ENCODE assay signal across 28 mouse cellular contexts in the genomic region with DNA sequence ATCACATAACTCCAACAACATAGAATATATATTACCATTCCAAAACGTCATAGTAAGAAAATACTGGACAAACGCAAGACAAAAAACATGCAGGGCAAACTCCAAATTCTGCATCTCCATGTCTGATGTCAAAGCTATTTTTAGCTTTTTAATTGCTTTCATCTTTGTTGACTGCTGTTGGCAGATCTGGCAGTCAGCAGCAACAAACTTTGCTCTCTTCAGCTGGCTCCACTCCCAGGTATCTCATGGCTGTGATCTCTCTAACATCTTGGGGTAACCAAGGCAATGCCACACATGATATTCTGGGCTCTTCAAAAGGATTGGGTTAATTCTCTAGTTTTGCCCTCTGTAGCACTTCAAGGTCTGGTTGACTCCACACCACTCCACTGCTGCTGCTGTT.
A peak's percentile ranks its signal among the peaks of the same experiment; 100 is the strongest.
DNase-seq lines count a peak whose midpoint lies in the region; ATAC-seq and TF ChIP-seq lines count a peak whose summit lies in the region.
"Had no signal": no experiment of that assay in that cellular context is flagged by ENCODE, and none has a peak within 500 bp of the region (broad histone marks: within the 10 kb centered on the region; RNA-seq: fewer than 3 reads in every experiment).

No protein-coding gene starts in this region.

- no peak for TF ChIP-seq POLR2A in kidney, adult 2 months (IDR thresholded peaks at IDR 0.05; ENCODE audit: low read depth, low read length)
- no peak for TF ChIP-seq POLR2A in brain, embryonic 14.5 days (IDR thresholded peaks at IDR 0.05; ENCODE audit: borderline replicate concordance, extremely low read depth, insufficient read depth, insufficient read length, poor library complexity, severe bottlenecking)

- H3K9ac ChIP-seq in forebrain, postnatal 0 days: no peak overlapping the region
- no peak overlapping the region for H3K9ac ChIP-seq in kidney, embryonic 16.5 days (replicated peaks; ENCODE audit: low read length)
- H3K9ac ChIP-seq: embryonic facial prominence, embryonic 13.5 days; forebrain, embryonic 15.5 days; hindbrain, embryonic 12.5 days; hindbrain, embryonic 15.5 days had no signal

- H3K27ac ChIP-seq in forebrain, postnatal 0 days (ENCODE audit: low read depth, low read length): no peak overlapping the region
- no peak overlapping the region for H3K27ac ChIP-seq in forebrain, embryonic 10.5 days
- H3K27ac ChIP-seq in kidney, adult 2 months (ENCODE audit: insufficient read depth, low read depth, low read length): no peak overlapping the region
- no peak overlapping the region for H3K27ac ChIP-seq in kidney, embryonic 16.5 days (ENCODE audit: low read length)
- H3K27ac ChIP-seq: embryonic facial prominence, embryonic 10.5 days; embryonic facial prominence, embryonic 13.5 days; forebrain, embryonic 15.5 days; gastrocnemius, adult 2 months; hindbrain, embryonic 12.5 days; hindbrain, embryonic 15.5 days had no signal

- DNase-seq in forebrain, postnatal 0 days: no peak
- DNase-seq in forebrain, embryonic 10.5 days (ENCODE audit: extremely low spot score, low spot score): no peak
- peak; percentile 82 for DNase-seq in kidney, adult 2 months
- DNase-seq in kidney, postnatal 4 days: no peak
- DNase-seq in kidney, postnatal 25 days: peak; percentile 36 to 52
- DNase-seq in brain, embryonic 14.5 days (ENCODE audit: low read depth): peak; percentile 37
- DNase-seq in adrenal gland, postnatal 10 days: no peak
- DNase-seq: adrenal gland, postnatal 14 days; B cell, adult 2 months; cerebellum, adult 11-12 months; cerebellum, adult 8-10 months; cerebellum, postnatal 10 days; cerebellum, postnatal 36 days; embryo, embryonic 11 days; gastrocnemius, adult 2 months; gastrocnemius, postnatal 14 days; heart, adult 11 months had no signal

- H3K4me1 ChIP-seq in forebrain, postnatal 0 days (ENCODE audit: insufficient read depth): no peaks in the 10 kb centered on the region
- H3K4me1 ChIP-seq in forebrain, embryonic 10.5 days: no peaks in the 10 kb centered on the region
- no peaks in the 10 kb centered on the region for H3K4me1 ChIP-seq in kidney, adult 2 months (ENCODE audit: control insufficient read depth, insufficient read depth, low read length)
- H3K4me1 ChIP-seq in kidney, embryonic 16.5 days (ENCODE audit: insufficient read depth, low read length): no peaks in the 10 kb centered on the region
- H3K4me1 ChIP-seq: embryonic facial prominence, embryonic 10.5 days; embryonic facial prominence, embryonic 13.5 days; forebrain, embryonic 15.5 days; hindbrain, embryonic 12.5 days; hindbrain, embryonic 15.5 days had no signal

- TF ChIP-seq CTCF in forebrain, postnatal 0 days (IDR thresholded peaks at IDR 0.05; ENCODE audit: low read depth): no peak
- no peak for TF ChIP-seq CTCF in kidney, adult 2 months (conservative IDR thresholded peaks at IDR 0.05; ENCODE audit: insufficient read depth, insufficient read length, low read depth, low read length)
- TF ChIP-seq CTCF in brain, embryonic 14.5 days (IDR thresholded peaks at IDR 0.05; ENCODE audit: borderline replicate concordance, extremely low read depth, insufficient read depth, insufficient read length): no peak

- WGBS in forebrain, postnatal 0 days: 71% methylated on average over 2 of the region's 2 CpGs
- 96% methylated on average over 2 of the region's 2 CpGs for WGBS in forebrain, embryonic 10.5 days
- 55% methylated on average over 2 of the region's 2 CpGs for WGBS in kidney, adult 2 months
- 85% methylated on average over 2 of the region's 2 CpGs for WGBS in kidney, embryonic 16.5 days

- H3K4me2 ChIP-seq in forebrain, postnatal 0 days (ENCODE audit: low read depth): no peak overlapping the region
- no peak overlapping the region for H3K4me2 ChIP-seq in kidney, embryonic 16.5 days (replicated peaks; ENCODE audit: low read depth, low read length)
- H3K4me2 ChIP-seq: embryonic facial prominence, embryonic 13.5 days; forebrain, embryonic 15.5 days; heart, embryonic 11.5 days; hindbrain, embryonic 12.5 days; hindbrain, embryonic 15.5 days had no signal

- no peaks in the 10 kb centered on the region for H3K36me3 ChIP-seq in forebrain, postnatal 0 days (ENCODE audit: insufficient read depth)
- no peaks in the 10 kb centered on the region for H3K36me3 ChIP-seq in forebrain, embryonic 10.5 days (replicated peaks)
- H3K36me3 ChIP-seq in kidney, adult 2 months (ENCODE audit: control insufficient read depth, insufficient read depth, low read length): no peaks in the 10 kb centered on the region
- no peaks in the 10 kb centered on the region for H3K36me3 ChIP-seq in kidney, embryonic 16.5 days (ENCODE audit: insufficient read depth, low read length)
- H3K36me3 ChIP-seq: embryonic facial prominence, embryonic 10.5 days; embryonic facial prominence, embryonic 13.5 days; forebrain, embryonic 15.5 days; G1E; hindbrain, embryonic 12.5 days; hindbrain, embryonic 15.5 days had no signal

- peak; percentile 47; the same call in 1 of the 2 replicates for ATAC-seq in forebrain, postnatal 0 days
- ATAC-seq in kidney, embryonic 16.5 days (ENCODE audit: low FRiP score, low TSS enrichment): no peak
- ATAC-seq: forebrain, embryonic 15.5 days; Patski had no signal

- H3K9me3 ChIP-seq in forebrain, postnatal 0 days (ENCODE audit: low read length): no peaks in the 10 kb centered on the region
- no peaks in the 10 kb centered on the region for H3K9me3 ChIP-seq in forebrain, embryonic 10.5 days
- H3K9me3 ChIP-seq in kidney, embryonic 16.5 days (ENCODE audit: low read length): no peaks in the 10 kb centered on the region
- H3K9me3 ChIP-seq: embryonic facial prominence, embryonic 10.5 days; embryonic facial prominence, embryonic 13.5 days; forebrain, embryonic 15.5 days; G1E; hindbrain, embryonic 12.5 days; hindbrain, embryonic 15.5 days had no signal

- H3K4me3 ChIP-seq in forebrain, postnatal 0 days (ENCODE audit: low read depth, low read length): no peak overlapping the region
- no peak overlapping the region for H3K4me3 ChIP-seq in forebrain, embryonic 10.5 days
- H3K4me3 ChIP-seq in kidney, adult 2 months (ENCODE audit: insufficient read depth, low read depth, low read length): no peak overlapping the region
- no peak overlapping the region for H3K4me3 ChIP-seq in kidney, embryonic 16.5 days (ENCODE audit: low read length)
- H3K4me3 ChIP-seq: embryonic facial prominence, embryonic 10.5 days; embryonic facial prominence, embryonic 13.5 days; erythroblast, embryonic 14.5 days; forebrain, embryonic 15.5 days; gastrocnemius, adult 2 months; hindbrain, embryonic 12.5 days; hindbrain, embryonic 15.5 days had no signal

- H3K27me3 ChIP-seq in forebrain, postnatal 0 days (ENCODE audit: insufficient read depth, low read length): no peaks in the 10 kb centered on the region
- no peaks in the 10 kb centered on the region for H3K27me3 ChIP-seq in forebrain, embryonic 10.5 days (ENCODE audit: poor library complexity, severe bottlenecking)
- no peaks in the 10 kb centered on the region for H3K27me3 ChIP-seq in kidney, adult 2 months (replicated peaks; ENCODE audit: control insufficient read depth, insufficient read depth, low read length)
- H3K27me3 ChIP-seq in kidney, embryonic 16.5 days (ENCODE audit: insufficient read depth, low read length): no peaks in the 10 kb centered on the region
- H3K27me3 ChIP-seq: CH12.LX; embryonic facial prominence, embryonic 13.5 days; forebrain, embryonic 15.5 days; hindbrain, embryonic 12.5 days; hindbrain, embryonic 15.5 days; Patski had no signal

Comparison
In these comparisons a context has a peak if more than half of its experiments do, and no peak if none do; other contexts are left out.
1. DNase-seq: peak in kidney, adult 2 months (single experiment), kidney, postnatal 25 days (2 of 2) and brain, embryonic 14.5 days (single experiment); none in forebrain, postnatal 0 days (single experiment), forebrain, embryonic 10.5 days (single experiment), kidney, postnatal 4 days (0 of 2) and adrenal gland, postnatal 10 days (single experiment).